24 mouse cellular contexts compared by ENCODE assay signal in the genomic region with DNA sequence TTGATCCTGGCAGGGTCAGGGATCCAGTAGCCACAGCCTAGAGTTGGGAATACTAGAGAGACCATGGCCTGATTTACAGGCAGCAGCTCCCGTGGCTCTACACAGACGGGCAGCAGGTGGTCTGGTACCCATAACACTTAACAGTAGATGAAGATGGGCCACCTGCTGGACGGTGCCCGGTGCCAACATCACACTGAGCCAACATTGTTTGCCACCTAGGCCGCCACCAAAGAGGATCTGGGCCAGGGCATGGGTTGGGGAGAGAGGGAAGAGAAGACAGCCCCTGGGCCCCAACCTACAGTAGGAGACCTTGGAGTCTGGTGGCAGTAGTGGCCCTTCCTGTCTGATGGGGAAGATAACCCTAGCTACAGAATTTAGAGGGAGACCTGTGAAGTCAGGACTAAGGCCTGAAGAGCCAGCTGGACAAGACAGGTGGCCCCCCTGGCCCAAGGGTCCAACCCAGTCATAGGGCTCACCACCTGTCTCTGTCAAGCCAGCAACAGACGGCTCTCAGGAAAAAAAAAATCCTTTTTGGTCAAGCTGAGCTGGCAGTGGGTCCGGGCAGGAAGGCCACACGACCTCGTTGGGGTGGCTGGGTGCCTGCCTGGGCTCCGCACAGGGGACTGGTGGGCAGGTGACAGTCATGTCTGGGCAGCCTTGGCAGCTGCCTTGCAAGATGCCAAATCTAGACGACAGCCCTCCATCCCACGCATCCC. TPM values are rescaled to one million over a fixed set of nuclear protein-coding genes. Genes with fewer than 3 reads are reported as not detected.
DNase-seq lines count a peak whose midpoint lies in the region.
"Had no signal": no experiment of that assay in that cellular context is flagged by ENCODE, and none has a peak within 500 bp of the region (broad histone marks: within the 10 kb centered on the region; RNA-seq: fewer than 3 reads in every experiment).

No protein-coding gene starts in this region.

- peak; percentile 42 for DNase-seq in left cerebral cortex, postnatal 4 days
- DNase-seq in left cerebral cortex, adult 8-10 months (ENCODE audit: low spot score in 2 of 2), result no peak
- DNase-seq in cerebellum, adult 8-10 months, result peak; percentile 76
- DNase-seq in cerebellum, postnatal 25 days, result peak; percentile 82 to 83
- no peak for DNase-seq in kidney, postnatal 36 days
- DNase-seq in right cerebral cortex, postnatal 4 days, result no peak
- no peak for DNase-seq in heart, adult 8-10 months (ENCODE audit: low spot score)
- DNase-seq: adrenal gland, postnatal 25 days; gastrocnemius, adult 2 months; gastrocnemius, postnatal 36 days; heart, adult 2 months; heart, postnatal 10 days; kidney, adult 18-20 months; kidney, postnatal 25 days; liver; lung, adult 2 months; lung, postnatal 10 days; midbrain, embryonic 14.5 days; retina, postnatal 1 day; thymus, adult 2 months; thymus, postnatal 36 days had no signal

- intact Hi-C loops in left cerebral cortex, postnatal 4 days (cut with DNase I), result no loop called here

RNA-seq across cellular contexts. Expression of a gene that starts 31.5 kb away (rescaled TPM):
- total RNA-seq in left cerebral cortex, postnatal 4 days (2021), result 10 to 100 TPM; 29.4 to 30.4 TPM
- total RNA-seq in left cerebral cortex, adult 8-10 months (2022), result 10 to 100 TPM; 36.2 to 37.2 (median 36.9) TPM
- total RNA-seq in heart, adult 8-10 months (2022), result 10 to 100 TPM; 21.2 to 25.6 (median 22.2) TPM

RNA-seq across cellular contexts. Expression of a gene that starts 39.7 kb away (rescaled TPM):
- 10 to 100 TPM; 25.6 to 28.4 TPM for total RNA-seq in left cerebral cortex, postnatal 4 days (2021)
- 10 to 100 TPM; 16.3 to 20.6 (median 19.2) TPM for total RNA-seq in left cerebral cortex, adult 8-10 months (2022)
- total RNA-seq in heart, adult 8-10 months (2022), result 1 to 10 TPM; 5.1 to 6.3 (median 5.4) TPM

RNA-seq across cellular contexts. Expression of a gene that starts 39.7 kb away (rescaled TPM):
- total RNA-seq in left cerebral cortex, postnatal 4 days (2021), result 10 to 100 TPM; 35.2 to 38.5 TPM
- total RNA-seq in left cerebral cortex, adult 8-10 months (2022), result 10 to 100 TPM; 40.8 to 42.3 (median 41.8) TPM
- total RNA-seq in heart, adult 8-10 months (2022), result 10 to 100 TPM; 18.4 to 22.6 (median 21.2) TPM

RNA-seq across cellular contexts. Expression of a gene that starts 44.8 kb away (rescaled TPM):
- total RNA-seq in left cerebral cortex, postnatal 4 days (2021), result 1 to 10 TPM; 3.9 to 4.7 TPM
- total RNA-seq in left cerebral cortex, adult 8-10 months (2022), result 1 to 10 TPM; 5.1 to 8.3 (median 6.3) TPM
- under 1 TPM in 2 of 4 experiments, not detected in 2; 0.35 to 0.40 TPM for total RNA-seq in heart, adult 8-10 months (2022)
- total RNA-seq: gastrocnemius, postnatal 36 days; heart, adult 2 months; heart, postnatal 10 days; hematopoietic stem cell, adult 5-6 weeks; megakaryocyte-erythroid progenitor cell, adult 5-6 weeks; monocyte, adult 5-6 weeks had no signal

RNA-seq across cellular contexts. Expression of a gene that starts 49.1 kb away (rescaled TPM):
- 10 to 100 TPM; 24.9 to 25.4 TPM for total RNA-seq in left cerebral cortex, postnatal 4 days (2021)
- total RNA-seq in left cerebral cortex, adult 8-10 months (2022), result 10 to 100 TPM; 15.8 to 18.5 (median 16.9) TPM
- total RNA-seq in heart, adult 8-10 months (2022), result 10 to 100 TPM; 12.9 to 14.9 (median 14.4) TPM

Comparison
In these comparisons a context has a peak if more than half of its experiments do, and no peak if none do; other contexts are left out.
1. DNase-seq: peak in left cerebral cortex, postnatal 4 days (single experiment), cerebellum, adult 8-10 months (single experiment) and cerebellum, postnatal 25 days (2 of 2); none in left cerebral cortex, adult 8-10 months (0 of 2), kidney, postnatal 36 days (0 of 2), right cerebral cortex, postnatal 4 days (single experiment) and heart, adult 8-10 months (single experiment).